Mouse (Mus musculus): Measurements from ENCODE around the gene Uba7. TPM values are rescaled to one million over a fixed set of nuclear protein-coding genes. Genes with fewer than 3 reads are reported as not detected.
A peak's percentile ranks its signal among the peaks of the same experiment; 100 is the strongest.

The Uba7 gene
- polyA plus RNA-seq (2015; fragmentation: Nextera tagmentation; extraction: Ambion mirVana), result 7.6 and 9.3 TPM in 2 replicates

DNA sequence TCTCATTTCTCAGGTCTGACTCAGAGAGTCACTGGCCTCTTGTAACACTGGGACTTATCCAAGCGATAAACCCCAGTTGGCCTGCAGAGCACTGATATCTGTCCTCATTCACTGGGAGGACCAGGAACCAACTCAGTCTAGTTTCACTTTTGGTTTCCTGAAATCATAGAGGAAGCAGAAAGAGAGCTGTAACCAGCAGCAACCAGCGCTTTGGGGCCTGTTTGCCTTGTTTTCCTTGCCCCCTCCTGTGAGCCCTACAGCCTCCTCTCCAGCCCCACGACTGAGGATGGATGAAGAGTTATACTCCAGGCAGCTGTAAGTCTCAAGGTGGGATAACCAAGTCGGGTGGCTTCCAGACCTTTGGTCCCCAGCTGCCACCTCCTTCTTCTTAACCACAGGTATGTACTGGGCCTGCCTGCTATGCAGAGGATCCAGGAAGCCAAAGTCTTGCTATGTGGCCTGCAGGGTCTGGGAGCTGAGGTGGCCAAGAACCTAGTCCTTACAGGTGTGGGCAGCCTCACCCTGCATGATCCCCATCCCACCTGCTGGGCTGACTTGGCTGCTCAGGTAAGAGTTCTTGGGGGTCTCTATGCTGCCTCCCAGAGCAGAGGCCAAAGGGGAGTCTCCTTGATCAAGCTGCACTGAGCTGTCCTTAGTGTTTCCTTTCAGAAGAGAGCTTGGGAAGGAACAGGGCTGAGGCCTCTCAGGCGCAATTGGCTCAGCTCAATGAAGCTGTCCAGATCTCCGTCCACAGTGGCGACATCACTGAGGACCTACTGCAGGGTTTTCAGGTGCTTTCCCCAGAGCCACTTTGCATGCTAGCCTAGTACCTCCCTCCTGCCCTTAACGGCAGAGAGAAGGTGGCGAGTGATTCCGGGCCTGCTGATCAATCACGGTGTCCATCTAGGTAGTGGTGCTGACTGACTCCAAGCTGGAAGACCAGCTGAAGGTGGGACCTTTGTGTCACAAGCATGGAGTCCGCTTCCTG, at the start of gene Uba7:
Gene Uba7 (plus strand): TSS at position 107 of the 988 bp plus-strand sequence.
- no peaks in the 10 kb centered on the region for H3K27me3 ChIP-seq
- no peaks in the 10 kb centered on the region for H3K9me3 ChIP-seq
- H3K27ac ChIP-seq (replicated peaks), result no peak within 1 kb of the TSS
- no peak within 1 kb of the TSS for H3K9ac ChIP-seq
- 0 out of 2 replicates have a peak, but pooled peaks cover 5% of the 10 kb centered on the region for H3K4me1 ChIP-seq (replicated peaks)
- H3K4me2 ChIP-seq, result no peak within 1 kb of the TSS
- H3K36me3 ChIP-seq, result no peaks in the 10 kb centered on the region
- WGBS, result 69% methylated on average over 12 of the region's 12 CpGs
- no peak for ATAC-seq (ENCODE audit: low read depth)
- H3K4me3 ChIP-seq, result no peak within 1 kb of the TSS

DNA sequence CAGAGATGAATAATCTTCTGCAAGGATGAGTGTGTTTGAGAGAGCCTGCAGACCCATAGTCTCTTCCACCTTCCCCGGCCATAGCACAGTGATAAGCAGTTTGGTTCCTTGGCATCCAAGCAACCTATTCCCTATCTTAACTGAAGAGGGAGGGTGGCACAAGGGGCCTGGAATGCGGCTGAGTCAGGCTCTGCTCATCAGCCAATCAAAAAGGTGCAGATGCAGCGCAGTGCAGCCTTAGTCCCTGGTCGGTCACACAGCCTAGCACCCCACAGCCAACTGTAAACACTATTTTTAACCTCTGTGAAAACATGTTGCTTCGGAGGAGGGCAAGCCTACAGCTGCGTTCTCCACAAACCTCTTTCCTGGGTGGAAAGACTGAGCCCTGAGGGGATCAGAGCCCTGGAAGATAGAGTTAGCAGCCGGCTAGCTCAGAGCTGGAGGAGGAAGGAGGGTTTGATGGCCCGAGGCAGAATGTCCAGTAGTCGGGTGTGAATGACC, 48.3 kb upstream of the Uba7 start:
- 57% methylated on average over 9 of the region's 9 CpGs for WGBS
- H3K9me3 ChIP-seq, result no peaks in the 10 kb centered on the region

DNA sequence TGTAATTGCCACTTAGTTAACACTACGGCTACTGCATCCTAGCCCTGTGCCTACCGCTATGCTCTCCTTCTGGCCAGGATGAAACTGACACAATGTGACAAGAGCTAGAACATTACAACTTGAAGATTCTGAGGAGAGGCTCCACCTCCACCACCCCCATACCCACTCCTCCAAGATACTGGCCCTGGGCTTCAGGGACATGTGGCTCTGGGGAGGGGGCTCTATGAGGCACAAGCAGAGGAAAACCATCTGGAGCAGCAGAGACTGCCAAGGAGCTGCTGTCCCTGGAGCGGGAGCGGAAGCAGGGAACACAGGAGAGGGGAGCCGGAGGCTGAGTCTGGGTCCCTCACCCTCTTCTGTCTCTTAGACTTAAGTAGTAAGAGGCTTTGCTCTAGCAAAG, 47.6 kb upstream of the Uba7 start:
- H3K4me2 ChIP-seq, result no peak overlapping the region
- H3K9ac ChIP-seq, result no peak overlapping the region
- H3K9me3 ChIP-seq, result no peaks in the 10 kb centered on the region
- peaks cover 30% of the 10 kb centered on the region for H3K4me1 ChIP-seq (replicated peaks)
- no peaks in the 10 kb centered on the region for H3K36me3 ChIP-seq
- no peak overlapping the region for H3K4me3 ChIP-seq
- WGBS, result 83% methylated on average over 5 of the region's 5 CpGs
- ATAC-seq (ENCODE audit: low read depth), result no peak
- no peak overlapping the region for H3K27ac ChIP-seq (replicated peaks)
- H3K27me3 ChIP-seq, result no peaks in the 10 kb centered on the region

More for the DNA sequence above, 48.3 kb upstream of the Uba7 start:
- H3K4me3 ChIP-seq, result no peak overlapping the region
- ATAC-seq (ENCODE audit: low read depth), result no peak
- H3K27ac ChIP-seq (replicated peaks), result no peak overlapping the region
- H3K36me3 ChIP-seq, result no peaks in the 10 kb centered on the region
- no peak overlapping the region for H3K4me2 ChIP-seq
- H3K9ac ChIP-seq, result no peak overlapping the region
- no peaks in the 10 kb centered on the region for H3K27me3 ChIP-seq
- peaks cover 25% of the 10 kb centered on the region for H3K4me1 ChIP-seq (replicated peaks)

DNA sequence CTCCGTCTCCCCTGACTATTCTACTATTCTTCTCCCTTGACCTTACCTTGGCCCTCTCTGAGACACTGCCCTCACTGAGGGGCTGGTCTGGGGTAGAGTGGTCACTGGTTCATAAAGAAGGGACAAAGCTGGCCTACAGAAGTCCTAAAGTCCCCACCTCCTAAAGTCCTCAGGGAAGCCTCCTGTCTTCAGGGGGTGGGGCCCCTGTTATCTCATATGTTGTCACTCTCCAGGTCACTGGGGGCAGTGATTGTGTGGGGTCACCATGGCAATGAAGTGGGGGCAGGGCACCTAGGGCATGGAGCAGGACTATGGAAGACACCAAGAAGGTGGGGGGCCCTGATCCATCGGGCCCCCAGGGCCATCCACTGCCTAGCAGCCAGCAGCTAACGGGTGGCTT, 47.1 kb upstream of the Uba7 start, which contains the start of gene Actl11:
Gene Actl11 (plus strand): TSS at position 301 of the 400 bp plus-strand sequence.
- no peaks in the 10 kb centered on the region for H3K36me3 ChIP-seq
- H3K4me2 ChIP-seq, result no peak within 1 kb of the TSS
- no peaks in the 10 kb centered on the region for H3K9me3 ChIP-seq
- no peak for ATAC-seq (ENCODE audit: low read depth)
- no peak within 1 kb of the TSS for H3K9ac ChIP-seq
- no peak within 1 kb of the TSS for H3K27ac ChIP-seq (replicated peaks)
- H3K4me3 ChIP-seq, result no peak within 1 kb of the TSS
- 77% methylated on average over 3 of the region's 3 CpGs for WGBS
- H3K4me1 ChIP-seq (replicated peaks), result peaks cover 30% of the 10 kb centered on the region
- no peaks in the 10 kb centered on the region for H3K27me3 ChIP-seq

DNA sequence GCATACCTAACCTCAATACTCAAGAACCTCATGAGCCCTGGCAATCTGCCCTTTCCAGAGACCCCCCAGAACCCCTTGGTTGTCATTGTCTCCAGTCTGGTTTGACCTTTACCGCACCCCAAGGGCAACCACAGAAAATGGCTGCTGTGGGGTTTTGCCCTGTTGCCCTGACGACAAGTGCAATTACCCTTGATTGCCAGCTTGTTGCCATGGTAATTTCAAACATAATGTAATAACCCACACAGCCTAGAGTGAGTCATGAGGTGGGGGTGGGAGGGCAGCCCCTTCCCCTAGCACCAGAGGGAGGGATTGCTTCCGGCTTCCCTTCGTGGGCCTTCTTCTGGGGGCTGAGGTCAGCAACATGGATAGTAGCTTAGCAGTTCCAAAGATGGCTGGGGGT, 43.1 kb upstream of the Uba7 start:
- H3K4me1 ChIP-seq (replicated peaks), result peaks cover 27% of the 10 kb centered on the region
- no peaks in the 10 kb centered on the region for H3K36me3 ChIP-seq
- no peak overlapping the region for H3K9ac ChIP-seq
- no peak overlapping the region for H3K4me2 ChIP-seq
- no peaks in the 10 kb centered on the region for H3K9me3 ChIP-seq
- no peak for ATAC-seq (ENCODE audit: low read depth)
- 41% methylated on average over 4 of the region's 4 CpGs for WGBS
- H3K4me3 ChIP-seq, result no peak overlapping the region
- H3K27me3 ChIP-seq, result peaks cover 17% of the 10 kb centered on the region
- H3K27ac ChIP-seq (replicated peaks), result no peak overlapping the region

DNA sequence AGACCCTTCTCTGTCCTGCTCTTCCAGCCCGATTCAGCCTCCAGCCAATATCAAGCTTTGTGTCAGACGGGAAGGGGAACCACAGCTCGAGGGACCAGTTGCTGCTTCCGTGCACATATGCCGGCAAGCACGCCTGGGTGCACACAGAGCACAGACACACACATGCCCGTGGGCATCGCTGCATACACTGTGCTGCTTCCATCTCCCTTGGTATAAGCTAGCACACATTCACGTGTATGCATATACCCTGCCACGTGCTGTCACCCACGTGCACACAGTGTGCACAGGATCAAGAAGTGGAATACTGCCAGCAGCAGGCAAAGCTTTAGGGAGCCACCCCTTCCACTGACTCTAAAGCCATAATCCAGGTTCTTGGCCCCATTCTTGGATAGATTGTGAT, 41.2 kb upstream of the Uba7 start:
- Histone ChIP-seq H3K4me2 (no peak overlapping the region), H3K9ac (no peak overlapping the region), H3K27me3 (peaks cover 21% of the 10 kb centered on the region), H3K27ac (replicated peaks) (no peak overlapping the region), H3K36me3 (no peaks in the 10 kb centered on the region), H3K9me3 (no peaks in the 10 kb centered on the region), H3K4me1 (replicated peaks) (peaks cover 28% of the 10 kb centered on the region), H3K4me3 (no peak overlapping the region)
- ATAC-seq (ENCODE audit: low read depth), result no peak
- 82% methylated on average over 11 of the region's 11 CpGs for WGBS

DNA sequence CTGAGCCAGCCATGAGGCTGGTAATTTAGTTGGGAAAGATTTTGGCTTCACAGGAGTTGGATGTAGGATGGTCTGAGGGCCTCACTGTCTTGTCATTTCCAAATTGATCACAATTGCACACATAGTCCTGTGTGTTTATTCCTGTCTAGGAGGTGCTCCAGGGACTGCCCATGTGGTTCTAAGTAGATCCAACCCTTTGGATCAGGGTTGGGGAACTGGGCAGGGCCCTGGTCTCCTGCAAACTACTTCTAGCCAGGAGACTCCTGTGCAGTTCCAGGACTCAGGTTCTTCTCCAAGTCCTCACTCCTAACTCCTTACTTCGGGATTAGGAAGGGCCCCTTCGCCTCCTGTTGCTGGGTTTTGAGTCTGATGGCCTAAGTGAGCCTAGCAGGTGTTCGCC, 39.9 kb upstream of the Uba7 start, which contains the start of gene Camkv:
Gene Camkv (plus strand): TSS at position 301 of the 400 bp plus-strand sequence.
- Histone ChIP-seq H3K4me1 (replicated peaks) (peaks cover 28% of the 10 kb centered on the region), H3K9ac (peak within 1 kb of the TSS; percentile 70), H3K27me3 (peaks cover 21% of the 10 kb centered on the region), H3K4me2 (peak within 1 kb of the TSS; percentile 82), H3K9me3 (no peaks in the 10 kb centered on the region), H3K27ac (replicated peaks) (no peak within 1 kb of the TSS), H3K36me3 (no peaks in the 10 kb centered on the region), H3K4me3 (peak within 1 kb of the TSS; percentile 47)
- peak; percentile 13; the same call in 1 of the 2 replicates for ATAC-seq (ENCODE audit: low read depth)
- WGBS, result 12% methylated on average over 3 of the region's 3 CpGs

DNA sequence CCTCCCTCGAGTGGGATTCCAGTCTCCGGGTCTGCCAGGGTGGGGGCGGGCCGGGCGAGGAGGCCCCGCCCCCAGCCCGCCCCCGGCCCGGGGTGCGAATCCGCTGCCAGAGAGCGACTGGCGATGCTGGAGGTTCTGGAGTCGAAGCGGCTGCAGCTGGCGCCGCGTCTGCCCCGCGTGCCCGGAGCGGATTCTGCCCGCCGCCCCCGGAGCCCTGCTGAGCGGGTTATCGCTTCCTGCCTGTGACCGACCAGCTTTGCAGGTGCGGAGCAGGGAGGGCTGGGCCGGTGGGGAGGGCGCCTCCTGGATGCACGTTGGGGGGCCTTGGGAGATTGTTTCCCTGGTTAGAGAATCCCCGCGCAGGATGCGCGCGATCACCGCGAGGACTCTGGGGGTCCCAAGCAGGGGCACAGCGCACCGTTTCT, 39.5 kb upstream of the Uba7 start:
- WGBS, result 0% methylated on average over 40 of the region's 41 CpGs
- H3K9me3 ChIP-seq, result no peaks in the 10 kb centered on the region
- H3K36me3 ChIP-seq, result no peaks in the 10 kb centered on the region

DNA sequence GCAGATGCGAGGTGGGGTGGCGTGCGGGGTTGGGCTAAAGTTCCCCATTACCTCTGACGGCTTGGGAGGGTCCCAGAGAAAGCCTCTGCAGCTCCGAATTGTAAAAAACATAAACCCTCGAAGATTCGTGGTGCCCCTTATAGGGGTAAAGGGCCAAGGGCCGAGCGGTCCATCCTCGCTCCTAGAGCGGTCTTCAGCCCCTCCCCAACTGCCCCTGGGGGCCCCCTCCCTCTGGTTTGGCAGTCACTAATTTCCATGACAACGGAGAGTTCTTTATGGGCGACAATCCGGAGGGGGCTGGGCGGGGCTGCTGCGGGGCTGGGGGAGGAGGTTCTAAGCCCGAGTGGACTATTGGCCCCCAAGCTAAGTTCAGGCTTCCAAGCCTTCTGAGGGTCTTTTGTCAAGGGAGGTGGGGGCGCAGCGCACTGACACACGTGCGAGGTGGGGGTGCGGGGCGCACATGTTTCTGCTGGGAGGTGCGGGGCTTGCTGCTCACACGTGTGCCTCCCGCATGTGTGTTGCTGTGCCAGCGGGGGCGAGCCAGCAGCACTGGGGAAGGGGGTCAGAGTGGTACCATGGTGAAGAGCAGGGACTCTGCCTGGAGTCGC, 39.0 kb upstream of the Uba7 start:
- Histone ChIP-seq H3K27me3 (peaks cover 21% of the 10 kb centered on the region), H3K9ac (peak overlapping the region; percentile 70), H3K36me3 (no peaks in the 10 kb centered on the region), H3K4me1 (replicated peaks) (peaks cover 28% of the 10 kb centered on the region), H3K4me3 (peak overlapping the region; percentile 47), H3K9me3 (no peaks in the 10 kb centered on the region), H3K4me2 (peak overlapping the region; percentile 82), H3K27ac (replicated peaks) (no peak overlapping the region)
- WGBS, result under 1% methylated on average over 29 of the region's 29 CpGs
- ATAC-seq (ENCODE audit: low read depth), result peak; percentile 55

More for the DNA sequence above, 39.5 kb upstream of the Uba7 start:
- H3K4me1 ChIP-seq (replicated peaks), result peaks cover 28% of the 10 kb centered on the region
- H3K4me2 ChIP-seq, result peak overlapping the region; percentile 82
- peak; percentile 61 for ATAC-seq (ENCODE audit: low read depth)
- H3K27me3 ChIP-seq, result peaks cover 21% of the 10 kb centered on the region
- peak overlapping the region; percentile 70 for H3K9ac ChIP-seq
- H3K4me3 ChIP-seq, result peak overlapping the region; percentile 47
- no peak overlapping the region for H3K27ac ChIP-seq (replicated peaks)

DNA sequence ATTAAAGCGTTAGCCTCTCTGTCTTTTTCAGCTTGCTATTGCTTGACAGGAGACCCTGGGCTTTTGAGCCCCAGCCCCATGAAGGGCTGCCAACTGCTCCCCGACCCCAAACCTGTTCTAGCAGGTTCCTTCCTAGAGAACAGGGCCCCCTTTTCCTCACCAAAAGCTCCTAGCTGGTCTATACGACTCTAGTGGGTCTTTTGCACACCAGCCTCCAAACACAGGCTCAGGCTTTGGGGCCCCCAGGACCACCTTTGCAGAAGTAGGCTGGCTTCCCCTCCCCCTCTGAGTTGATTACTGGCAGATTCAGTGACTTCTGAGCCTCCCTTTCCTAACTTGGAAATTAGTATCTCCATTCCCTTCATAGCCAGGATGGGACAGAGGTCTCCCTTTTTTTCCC, 38.5 kb upstream of the Uba7 start:
- Histone ChIP-seq H3K27ac (replicated peaks) (no peak overlapping the region), H3K9me3 (no peaks in the 10 kb centered on the region), H3K9ac (peak overlapping the region; percentile 70), H3K4me1 (replicated peaks) (peaks cover 27% of the 10 kb centered on the region), H3K27me3 (peaks cover 21% of the 10 kb centered on the region), H3K4me3 (peak overlapping the region; percentile 47), H3K4me2 (peak overlapping the region; percentile 82), H3K36me3 (no peaks in the 10 kb centered on the region)
- 3% methylated on average over 3 of the region's 3 CpGs for WGBS
- 0 out of 2 replicates have a peak, but pooled peaks have one; percentile 9 for ATAC-seq (ENCODE audit: low read depth)

DNA sequence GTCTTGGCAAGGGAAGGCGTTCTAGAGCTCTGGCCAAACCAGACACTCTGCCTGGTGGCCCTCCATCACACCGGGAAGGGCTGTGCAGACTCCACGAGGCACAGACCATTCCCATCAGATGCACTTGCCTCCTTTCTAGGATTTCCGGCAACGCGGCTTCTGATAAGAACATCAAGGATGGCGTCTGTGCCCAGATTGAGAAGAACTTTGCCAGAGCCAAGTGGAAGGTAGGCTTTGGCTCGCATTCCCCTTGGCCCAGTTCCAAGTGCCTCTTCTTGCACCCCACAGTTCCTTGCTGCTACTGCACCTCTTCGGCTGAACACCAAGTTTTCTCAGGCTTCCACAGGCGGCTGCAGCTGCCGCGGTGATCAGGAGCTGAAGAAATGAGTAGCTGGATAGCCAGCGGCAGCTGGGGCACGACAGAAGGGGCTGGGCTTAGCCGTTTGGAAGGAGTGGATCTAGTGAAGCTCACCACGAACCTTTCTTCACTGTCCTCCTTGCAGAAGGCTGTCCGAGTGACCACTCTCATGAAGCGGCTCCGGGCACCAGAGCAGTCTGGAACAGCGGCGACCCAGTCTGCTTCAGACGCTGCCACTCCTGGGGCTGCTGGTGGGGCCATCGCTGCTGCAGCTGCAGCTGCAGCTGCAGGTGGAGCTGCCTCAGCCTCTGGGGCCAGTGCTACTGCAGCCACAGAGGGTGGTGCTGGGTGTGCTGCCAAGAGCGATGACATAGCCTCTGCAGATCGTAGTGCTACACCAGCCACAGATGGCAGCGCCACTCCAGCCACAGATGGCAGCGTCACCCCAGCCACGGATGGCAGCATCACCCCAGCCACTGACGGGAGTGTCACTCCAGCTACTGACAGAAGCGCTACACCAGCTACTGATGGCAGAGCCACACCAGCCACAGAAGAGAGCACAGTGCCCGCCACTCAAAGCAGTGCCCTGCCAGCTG, 27.8 kb upstream of the Uba7 start:
- ATAC-seq (ENCODE audit: low read depth), result no peak
- WGBS, result 92% methylated on average over 31 of the region's 31 CpGs
- Histone ChIP-seq H3K4me3 (no peak overlapping the region), H3K4me1 (replicated peaks) (peaks cover 16% of the 10 kb centered on the region), H3K27me3 (no peaks in the 10 kb centered on the region), H3K9ac (no peak overlapping the region), H3K36me3 (no peaks in the 10 kb centered on the region), H3K27ac (replicated peaks) (no peak overlapping the region), H3K4me2 (no peak overlapping the region), H3K9me3 (no peaks in the 10 kb centered on the region)

Measured in neural tube, embryonic 13.5 days (tissue).